Mouse (Mus musculus): ENCODE measurements at regions not wholly inside any gene's neighbourhood (a gene's known extent, or its start where the extent isn't known, plus 50 kb on each side); places are given as distances from the start of the nearest gene placed in this dataset.

- no peak for DNase-seq (ENCODE audit: low spot score in 2 of 2)
Observed at GRCm38 (mm10) chr3:38321620-38322019, 163.0 kb downstream of the Ankrd50 start.

- no peak for DNase-seq (ENCODE audit: low spot score in 2 of 2)
Observed at GRCm38 (mm10) chr3:38320998-38321397, 163.6 kb downstream of the Ankrd50 start.

- DNase-seq (ENCODE audit: low spot score in 2 of 2) = no peak
Observed at GRCm38 (mm10) chr3:38312834-38313233, 171.8 kb downstream of the Ankrd50 start.

- DNase-seq (ENCODE audit: low spot score in 2 of 2) = no peak
Observed at GRCm38 (mm10) chr3:38312121-38312520, 172.5 kb downstream of the Ankrd50 start.

GRCm38 (mm10) chr3:38299898-38300751, 184.5 kb downstream of the Ankrd50 start:
- no peak for DNase-seq (ENCODE audit: low spot score in 2 of 2)

- DNase-seq (ENCODE audit: low spot score in 2 of 2) = peak; percentile 37 to 52
Observed at GRCm38 (mm10) chr3:38299236-38299897, 185.3 kb downstream of the Ankrd50 start.

GRCm38 (mm10) chr3:38297499-38297898, 187.1 kb downstream of the Ankrd50 start:
- no peak for DNase-seq (ENCODE audit: low spot score in 2 of 2)

GRCm38 (mm10) chr3:38289062-38289461, 195.6 kb downstream of the Ankrd50 start:
- no peak for DNase-seq (ENCODE audit: low spot score in 2 of 2)

- DNase-seq (ENCODE audit: low spot score in 2 of 2) = no peak
Observed at GRCm38 (mm10) chr3:38283687-38284124, 200.9 kb downstream of the Ankrd50 start.

GRCm38 (mm10) chr3:38282891-38283290, 201.8 kb downstream of the Ankrd50 start:
- no peak for DNase-seq (ENCODE audit: low spot score in 2 of 2)

- no peak for DNase-seq (ENCODE audit: low spot score in 2 of 2)
Observed at GRCm38 (mm10) chr3:38281683-38282082, 203.0 kb downstream of the Ankrd50 start.

- DNase-seq (ENCODE audit: low spot score in 2 of 2) = no peak
Observed at GRCm38 (mm10) chr3:38280876-38281275, 203.8 kb downstream of the Ankrd50 start.

- no peak for DNase-seq (ENCODE audit: low spot score in 2 of 2)
Observed at GRCm38 (mm10) chr3:38280105-38280504, 204.5 kb downstream of the Ankrd50 start.

- no peak for DNase-seq (ENCODE audit: low spot score in 2 of 2)
Observed at GRCm38 (mm10) chr3:38276948-38277504, 207.6 kb downstream of the Ankrd50 start.

GRCm38 (mm10) chr3:38275321-38275720, 209.3 kb downstream of the Ankrd50 start:
- no peak for DNase-seq (ENCODE audit: low spot score in 2 of 2)

- no peak for DNase-seq (ENCODE audit: low spot score in 2 of 2)
Observed at GRCm38 (mm10) chr3:38270742-38271141, 213.9 kb downstream of the Ankrd50 start.

GRCm38 (mm10) chr3:38268226-38268625, 216.4 kb downstream of the Ankrd50 start:
- DNase-seq (ENCODE audit: low spot score in 2 of 2) = no peak

GRCm38 (mm10) chr3:38263261-38264141, 221.1 kb downstream of the Ankrd50 start:
- no peak for DNase-seq (ENCODE audit: low spot score in 2 of 2)

GRCm38 (mm10) chr3:38261326-38262075, 223.1 kb downstream of the Ankrd50 start:
- DNase-seq (ENCODE audit: low spot score in 2 of 2) = peak in 1 of 2 experiments; percentile 16

GRCm38 (mm10) chr3:38259223-38259622, 225.4 kb downstream of the Ankrd50 start:
- peak in 1 of 2 experiments; percentile 2 for DNase-seq (ENCODE audit: low spot score in 2 of 2)
